Mouse (Mus musculus) ZHBTc4 (cell line): Measurements from ENCODE around the gene Gm20388.

Source experiments
- DNase-seq: peaks from one replicate; pipeline ENCODE4 v3.0.0-alpha.2; 2011; ENCODE audit warnings: low read depth, low spot score

Gene Gm20388

GRCm38 (mm10) chr8:122669370-122669769 lies 2758.7 kb downstream of the Gm20388 start:
- no peak for DNase-seq

- DNase-seq: no peak
These were observed 2759.4 kb downstream of the Gm20388 start for GRCm38 (mm10) chr8:122670001-122670400.

- no peak for DNase-seq
These were observed 2760.1 kb downstream of the Gm20388 start for GRCm38 (mm10) chr8:122670718-122671117.

- no peak for DNase-seq
These were observed 2761.3 kb downstream of the Gm20388 start for GRCm38 (mm10) chr8:122671894-122672293.

- no peak for DNase-seq
These were observed 2763.3 kb downstream of the Gm20388 start for GRCm38 (mm10) chr8:122673989-122674388.

GRCm38 (mm10) chr8:122674999-122675398 lies 2764.4 kb downstream of the Gm20388 start:
- DNase-seq: no peak

- DNase-seq: no peak
These were observed 2765.2 kb downstream of the Gm20388 start for GRCm38 (mm10) chr8:122675596-122676420.

GRCm38 (mm10) chr8:122676621-122677480 lies 2766.2 kb downstream of the Gm20388 start:
- peak; percentile 45 for DNase-seq

- peak; percentile 30 for DNase-seq
These were observed 2766.9 kb downstream of the Gm20388 start for GRCm38 (mm10) chr8:122677481-122678021.

GRCm38 (mm10) chr8:122678061-122678895 lies 2767.6 kb downstream of the Gm20388 start:
- DNase-seq: peak; percentile 29

- peak; percentile 77 for DNase-seq
These were observed 2768.2 kb downstream of the Gm20388 start for GRCm38 (mm10) chr8:122678896-122679210.

- no peak for DNase-seq
These were observed 2768.8 kb downstream of the Gm20388 start for GRCm38 (mm10) chr8:122679325-122679920.

- DNase-seq: peak; percentile 62
These were observed 2769.5 kb downstream of the Gm20388 start for GRCm38 (mm10) chr8:122680171-122680570.

GRCm38 (mm10) chr8:122682820-122683219 lies 2772.2 kb downstream of the Gm20388 start:
- DNase-seq: no peak

- DNase-seq: no peak
These were observed 2774.6 kb downstream of the Gm20388 start for GRCm38 (mm10) chr8:122685097-122685861.

- DNase-seq: no peak
These were observed 2776.2 kb downstream of the Gm20388 start for GRCm38 (mm10) chr8:122686879-122687278.

- no peak for DNase-seq
These were observed 2778.7 kb downstream of the Gm20388 start for GRCm38 (mm10) chr8:122689315-122689714.

GRCm38 (mm10) chr8:122691018-122691417 lies 2780.4 kb downstream of the Gm20388 start:
- no peak for DNase-seq

- DNase-seq: peak; percentile 12
These were observed 2781.5 kb downstream of the Gm20388 start for GRCm38 (mm10) chr8:122692152-122692551.

- no peak for DNase-seq
These were observed 2784.9 kb downstream of the Gm20388 start for GRCm38 (mm10) chr8:122695438-122696042.
